Mouse (Mus musculus) limb, embryonic 13.5 days (tissue): ENCODE results near the gene Mapk1. TPM values are rescaled to one million over a fixed set of nuclear protein-coding genes. Genes with fewer than 3 reads are reported as not detected.

ENCODE experiments used
- ATAC-seq: fragments of 200-750 bp; cut with Nextera tagmentation; 2 replicates; pipeline ENCODE4 v1.8.0; 2017; ENCODE audit warnings: low read depth, moderate number of reproducible peaks, moderate TSS enrichment; ENCODE audit not compliant: low FRiP score
- H3K27ac ChIP-seq: fragments of 300-500 bp; sonication (generic); 2 replicates; pipeline ENCODE4 v1.5.1; 2015; ENCODE audit warnings: inconsistent platforms, mild to moderate bottlenecking, moderate library complexity
- H3K27me3 ChIP-seq: fragments of 300-500 bp; sonication (generic); 2 replicates; pipeline ENCODE4 v1.6.1; 2015; ENCODE audit warnings: mild to moderate bottlenecking, inconsistent platforms
- H3K36me3 ChIP-seq: fragments of 300-500 bp; sonication (generic); 2 replicates; pipeline ENCODE4 v1.6.1; 2015; ENCODE audit warnings: inconsistent platforms, mild to moderate bottlenecking, moderate library complexity
- H3K4me1 ChIP-seq: fragments of 300-500 bp; sonication (generic); 2 replicates; pipeline ENCODE4 v1.6.1; 2015; ENCODE audit warnings: inconsistent platforms
- H3K4me2 ChIP-seq: fragments of 300-500 bp; sonication (generic); replicated peaks from 2 replicates; pipeline ENCODE4 v1.6.1; 2015; ENCODE audit warnings: inconsistent platforms, mild to moderate bottlenecking, moderate library complexity
- H3K4me3 ChIP-seq: fragments of 300-500 bp; sonication (generic); 2 replicates; pipeline ENCODE4 v1.5.1; 2015; ENCODE audit warnings: moderate library complexity, mild to moderate bottlenecking, inconsistent platforms
- H3K9ac ChIP-seq: fragments of 300-500 bp; sonication (generic); 2 replicates; pipeline ENCODE4 v1.6.1; 2015; ENCODE audit warnings: mild to moderate bottlenecking, inconsistent platforms
- H3K9me3 ChIP-seq: fragments of 300-500 bp; sonication (generic); 2 replicates; pipeline ENCODE4 v1.6.1; 2016; ENCODE audit warnings: inconsistent platforms
- WGBS: fragments of 180-500 bp; shearing (Covaris S2); methylation state at CpG from one replicate; pipeline ENCODE4 v1.1.7; 2015; 5-methylcytosine and 5-hydroxymethylcytosine counted together
- polyA plus RNA-seq: library from polyadenylated mRNA; unstranded; fragments of >200 nt; fragmentation: Nextera tagmentation; extraction: Ambion mirVana; gene quantifications from 2 replicates; pipeline ENCODE4 v1.2.1, GENCODE M21; 2015

The Mapk1 gene
- polyA plus RNA-seq, 1 experiment from 2014 or later = 155 TPM

DNA sequence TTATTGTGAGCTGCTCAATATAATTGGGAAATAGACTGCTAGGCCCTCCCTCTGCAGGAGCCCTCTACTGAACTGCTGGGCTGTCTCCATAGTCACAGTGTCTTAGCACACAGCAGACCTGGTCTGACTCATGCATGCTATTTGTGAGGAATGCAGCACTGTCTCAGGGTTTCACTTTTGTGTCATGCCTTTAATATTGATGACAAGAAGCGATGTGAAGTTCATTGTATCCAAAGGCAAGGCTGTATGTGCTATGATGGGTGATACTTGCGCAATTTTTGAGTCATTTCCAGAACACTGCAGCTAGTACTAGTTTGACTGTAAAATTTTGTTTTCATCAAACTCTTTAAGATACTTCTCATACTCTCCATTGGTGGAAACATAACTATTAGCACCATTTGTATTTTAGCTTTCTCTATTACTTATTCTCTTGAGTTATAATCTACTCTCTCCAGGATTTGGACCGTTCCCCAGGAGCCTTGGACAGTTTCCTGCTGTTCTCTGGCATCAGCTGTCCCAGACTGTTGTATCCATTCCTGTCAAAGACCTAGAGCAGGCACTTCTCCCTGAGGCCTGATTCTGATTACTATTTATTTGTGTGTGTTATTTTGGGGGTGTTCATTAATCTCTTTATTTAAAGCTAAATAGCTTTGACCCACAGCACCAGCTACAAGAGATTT lies 41.4 kb downstream of the Mapk1 start:
- H3K4me1 ChIP-seq = no peaks in the 10 kb centered on the region
- no peak overlapping the region for H3K4me3 ChIP-seq
- H3K27me3 ChIP-seq = no peaks in the 10 kb centered on the region
- peaks cover 77% of the 10 kb centered on the region for H3K36me3 ChIP-seq
- H3K4me2 ChIP-seq = no peak overlapping the region
- no peak overlapping the region for H3K27ac ChIP-seq
- ATAC-seq = no peak
- WGBS = 96% methylated on average over 3 of the region's 3 CpGs
- no peak overlapping the region for H3K9ac ChIP-seq
- H3K9me3 ChIP-seq = no peaks in the 10 kb centered on the region

DNA sequence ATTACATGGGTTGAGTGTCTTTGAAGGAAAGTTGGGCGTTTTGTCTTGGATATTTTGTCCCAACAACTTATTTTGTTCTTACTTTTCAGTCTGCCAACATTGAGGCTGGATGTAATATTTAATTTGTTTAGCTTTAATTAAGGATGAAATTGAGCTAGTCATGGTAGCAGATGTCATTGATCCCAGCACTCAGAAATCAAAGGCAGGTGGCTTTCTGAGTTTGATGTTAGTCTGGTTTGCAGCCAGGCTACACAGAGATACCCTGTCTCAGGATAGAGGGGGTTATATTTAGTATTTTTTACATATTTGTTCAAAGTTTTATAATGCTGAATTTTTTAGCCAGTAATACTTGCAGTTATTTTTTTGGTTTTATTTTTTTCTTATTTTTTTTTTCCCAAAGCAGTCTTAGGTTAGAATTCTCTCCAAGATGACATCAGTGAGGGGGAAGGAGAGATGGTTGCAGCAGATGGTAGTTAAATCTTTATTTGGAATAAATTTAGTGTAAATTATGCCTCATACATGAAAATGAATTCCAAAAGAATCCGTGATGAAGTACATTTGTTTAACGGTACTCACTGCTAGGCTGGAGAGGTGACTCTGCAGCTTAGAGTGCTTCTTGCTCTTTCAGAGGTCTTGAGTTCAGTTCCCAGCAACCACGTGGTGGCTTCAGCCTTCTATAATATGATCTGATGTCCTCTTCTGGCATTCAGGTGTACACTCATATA lies 47.0 kb downstream of the Mapk1 start:
- Histone ChIP-seq H3K36me3 (peaks cover 63% of the 10 kb centered on the region), H3K4me1 (no peaks in the 10 kb centered on the region), H3K9ac (no peak overlapping the region), H3K4me3 (no peak overlapping the region), H3K27me3 (no peaks in the 10 kb centered on the region), H3K27ac (no peak overlapping the region), H3K4me2 (no peak overlapping the region), H3K9me3 (no peaks in the 10 kb centered on the region)
- WGBS = 91% methylated on average over 4 of the region's 4 CpGs
- ATAC-seq = no peak

DNA sequence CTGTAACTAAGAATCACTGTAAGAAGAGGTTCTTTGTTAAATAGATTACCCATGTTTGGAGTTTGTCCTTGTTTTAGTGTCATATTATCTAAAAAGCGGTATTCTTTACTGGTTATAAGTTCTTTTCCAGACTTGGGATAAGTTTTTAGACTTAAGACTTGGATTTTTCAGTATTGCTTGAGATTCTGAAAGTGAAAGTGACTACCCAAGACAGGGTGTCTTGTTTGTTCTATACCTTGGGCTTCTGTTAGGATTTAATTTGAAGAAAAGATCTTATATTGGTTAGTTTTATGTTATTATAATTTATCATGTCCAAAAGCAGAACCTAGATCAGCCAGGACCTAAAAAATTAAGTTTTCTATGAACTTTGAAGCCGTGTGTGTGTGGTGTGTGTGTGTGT lies 50.6 kb downstream of the Mapk1 start:
- ATAC-seq = no peak
- no peak overlapping the region for H3K27ac ChIP-seq
- H3K4me2 ChIP-seq = no peak overlapping the region
- peaks cover 63% of the 10 kb centered on the region for H3K36me3 ChIP-seq
- no peaks in the 10 kb centered on the region for H3K9me3 ChIP-seq
- no peak overlapping the region for H3K9ac ChIP-seq
- no peaks in the 10 kb centered on the region for H3K4me1 ChIP-seq
- no peak overlapping the region for H3K4me3 ChIP-seq
- WGBS = 95% methylated on average over 2 of the region's 2 CpGs
- H3K27me3 ChIP-seq = no peaks in the 10 kb centered on the region

DNA sequence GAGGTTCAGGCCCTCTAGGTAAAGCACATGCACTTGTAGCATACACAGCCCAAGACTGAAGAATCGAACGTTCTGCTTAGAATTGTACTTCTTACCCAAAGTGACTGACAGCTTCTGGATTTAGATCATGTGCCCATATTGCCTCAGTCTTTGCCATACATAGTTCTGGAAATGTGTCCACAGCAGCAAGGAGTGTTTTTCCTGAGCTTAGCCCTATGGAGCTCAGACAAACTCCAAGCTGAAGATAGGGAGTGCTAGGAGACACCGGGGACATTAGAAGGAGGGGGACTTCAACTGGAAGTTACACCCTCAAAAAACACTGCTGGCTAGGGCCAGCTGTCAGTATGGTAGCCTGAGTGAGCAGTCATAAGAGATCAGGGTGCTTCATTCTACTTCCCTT lies 57.5 kb downstream of the Mapk1 start:
- ATAC-seq = no peak
- H3K9ac ChIP-seq = no peak overlapping the region
- no peak overlapping the region for H3K4me3 ChIP-seq
- WGBS = 96% methylated on average over 3 of the region's 3 CpGs
- no peaks in the 10 kb centered on the region for H3K9me3 ChIP-seq
- H3K27me3 ChIP-seq = no peaks in the 10 kb centered on the region
- peaks cover 90% of the 10 kb centered on the region for H3K36me3 ChIP-seq
- H3K4me1 ChIP-seq = no peaks in the 10 kb centered on the region
- no peak overlapping the region for H3K4me2 ChIP-seq
- H3K27ac ChIP-seq = no peak overlapping the region

DNA sequence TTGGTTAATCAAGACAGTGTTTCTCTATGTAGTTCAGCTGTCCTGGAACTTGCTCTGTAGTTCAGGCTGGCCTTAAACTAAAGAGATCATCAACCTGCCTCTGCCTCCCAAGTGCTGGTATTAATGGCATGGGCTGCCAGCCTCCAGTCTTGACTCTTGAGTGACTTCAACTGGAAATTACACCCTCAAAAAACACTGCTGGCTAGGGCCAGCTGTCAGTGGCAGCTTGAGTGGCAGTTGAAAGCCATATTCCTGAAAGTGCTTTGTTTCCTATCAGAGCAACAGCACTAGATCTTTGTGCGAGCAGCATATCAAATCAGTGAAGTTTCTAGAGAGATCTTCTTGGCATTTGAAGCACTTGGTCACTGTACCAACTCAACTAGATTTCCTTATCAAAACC lies 58.2 kb downstream of the Mapk1 start:
- peaks cover 88% of the 10 kb centered on the region for H3K36me3 ChIP-seq
- no peak overlapping the region for H3K4me2 ChIP-seq
- H3K27me3 ChIP-seq = no peaks in the 10 kb centered on the region
- no peak overlapping the region for H3K9ac ChIP-seq
- H3K4me3 ChIP-seq = no peak overlapping the region
- H3K9me3 ChIP-seq = no peaks in the 10 kb centered on the region
- H3K27ac ChIP-seq = no peak overlapping the region
- 93% methylated on average over 1 of the region's 1 CpGs for WGBS
- ATAC-seq = no peak
- H3K4me1 ChIP-seq = no peaks in the 10 kb centered on the region

DNA sequence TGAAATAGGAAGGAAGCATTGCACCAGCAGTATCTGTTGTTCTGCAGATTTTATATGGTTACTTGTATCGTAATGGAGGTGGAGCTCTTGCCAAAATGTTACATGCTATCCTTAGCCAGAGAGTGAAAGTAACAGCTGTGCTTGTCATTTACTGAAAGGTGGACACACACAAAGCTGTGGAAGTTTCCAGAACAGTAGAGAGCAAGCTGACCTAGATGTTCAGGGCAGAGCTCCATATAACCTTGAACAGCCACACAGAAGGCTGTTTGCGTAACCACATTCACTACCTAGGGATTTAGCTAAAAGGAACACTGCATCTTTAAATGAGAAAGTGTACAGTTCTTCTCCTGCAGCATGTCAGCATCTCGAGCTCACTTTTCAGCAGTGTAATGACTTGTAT lies 61.1 kb downstream of the Mapk1 start:
- 72% methylated on average over 3 of the region's 3 CpGs for WGBS
- no peak overlapping the region for H3K4me2 ChIP-seq

DNA sequence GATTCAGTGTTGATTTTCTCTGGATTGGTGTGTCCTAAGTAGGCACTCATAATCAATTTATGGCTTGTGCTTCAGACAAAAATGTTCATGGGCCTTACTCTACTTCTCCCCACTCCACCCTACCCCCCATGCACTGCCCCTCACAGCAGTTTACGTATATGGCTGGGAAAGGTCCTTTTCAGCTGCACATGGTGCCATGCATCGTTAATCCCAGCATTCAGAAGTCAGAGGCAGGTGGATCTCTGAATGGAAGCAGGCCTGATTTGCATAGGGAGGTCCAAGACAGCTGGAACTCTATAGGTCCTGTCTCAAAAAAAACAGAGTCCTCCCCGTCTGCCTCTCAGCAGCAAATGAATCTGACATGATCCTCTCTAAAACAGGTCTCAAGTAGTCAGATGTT lies 62.1 kb downstream of the Mapk1 start:
- Histone ChIP-seq H3K9ac (no peak overlapping the region), H3K36me3 (peaks cover 83% of the 10 kb centered on the region), H3K27ac (no peak overlapping the region), H3K4me3 (no peak overlapping the region), H3K27me3 (no peaks in the 10 kb centered on the region), H3K9me3 (no peaks in the 10 kb centered on the region), H3K4me1 (no peaks in the 10 kb centered on the region), H3K4me2 (no peak overlapping the region)
- no peak for ATAC-seq
- 77% methylated on average over 3 of the region's 3 CpGs for WGBS

More for the DNA sequence above, 61.1 kb downstream of the Mapk1 start:
- no peak for ATAC-seq
- Histone ChIP-seq H3K9me3 (no peaks in the 10 kb centered on the region), H3K27ac (no peak overlapping the region), H3K9ac (no peak overlapping the region), H3K27me3 (no peaks in the 10 kb centered on the region), H3K4me3 (no peak overlapping the region), H3K36me3 (peaks cover 85% of the 10 kb centered on the region), H3K4me1 (no peaks in the 10 kb centered on the region)

DNA sequence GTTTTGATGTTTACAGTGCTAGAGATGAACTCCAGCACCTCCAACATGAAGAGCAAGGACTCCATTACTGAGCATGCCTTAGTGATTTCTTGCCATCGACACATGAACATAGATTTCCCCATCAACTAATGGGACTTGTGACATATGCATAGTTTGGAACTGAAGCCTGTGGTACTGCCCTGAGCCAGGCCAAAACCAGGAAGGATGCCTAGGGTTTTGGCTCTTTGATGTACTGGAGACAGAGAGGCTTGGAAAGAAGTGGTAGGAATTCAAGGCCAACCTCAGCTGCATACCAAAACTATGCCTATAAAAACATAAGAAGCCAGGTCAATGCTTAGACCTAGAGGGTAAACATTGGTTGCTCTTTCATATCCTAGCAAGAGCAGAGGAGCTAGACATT lies 66.7 kb downstream of the Mapk1 start:
- WGBS = 92% methylated on average over 1 of the region's 1 CpGs
- Histone ChIP-seq H3K9ac (no peak overlapping the region), H3K4me2 (no peak overlapping the region), H3K4me3 (no peak overlapping the region), H3K36me3 (peaks cover 37% of the 10 kb centered on the region), H3K27ac (no peak overlapping the region), H3K4me1 (no peaks in the 10 kb centered on the region), H3K27me3 (no peaks in the 10 kb centered on the region), H3K9me3 (no peaks in the 10 kb centered on the region)
- no peak for ATAC-seq

DNA sequence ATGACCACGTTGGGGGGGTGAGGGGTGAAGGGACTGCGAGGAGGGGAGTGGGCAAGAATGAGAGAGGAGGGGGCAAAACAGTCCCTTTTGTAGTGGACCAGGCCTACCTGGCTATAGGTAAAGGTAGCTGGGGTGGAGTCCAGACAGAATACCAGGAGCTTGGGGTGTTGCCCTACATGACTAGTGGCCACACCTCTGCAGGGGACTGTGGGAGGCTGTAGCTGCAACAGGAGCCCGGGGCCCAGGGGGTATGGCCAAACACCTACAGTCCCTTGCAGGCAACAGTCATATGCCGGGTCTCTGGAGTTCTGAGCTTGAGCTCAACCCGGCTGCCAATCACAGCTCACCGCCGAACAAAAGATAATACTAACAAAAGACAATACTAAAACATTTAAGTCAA lies 68.9 kb downstream of the Mapk1 start:
- 77% methylated on average over 7 of the region's 7 CpGs for WGBS
- Histone ChIP-seq H3K36me3 (peaks cover 26% of the 10 kb centered on the region), H3K4me3 (no peak overlapping the region), H3K27ac (no peak overlapping the region), H3K9me3 (no peaks in the 10 kb centered on the region), H3K27me3 (no peaks in the 10 kb centered on the region), H3K4me1 (no peaks in the 10 kb centered on the region), H3K4me2 (no peak overlapping the region), H3K9ac (no peak overlapping the region)
- no peak for ATAC-seq

DNA sequence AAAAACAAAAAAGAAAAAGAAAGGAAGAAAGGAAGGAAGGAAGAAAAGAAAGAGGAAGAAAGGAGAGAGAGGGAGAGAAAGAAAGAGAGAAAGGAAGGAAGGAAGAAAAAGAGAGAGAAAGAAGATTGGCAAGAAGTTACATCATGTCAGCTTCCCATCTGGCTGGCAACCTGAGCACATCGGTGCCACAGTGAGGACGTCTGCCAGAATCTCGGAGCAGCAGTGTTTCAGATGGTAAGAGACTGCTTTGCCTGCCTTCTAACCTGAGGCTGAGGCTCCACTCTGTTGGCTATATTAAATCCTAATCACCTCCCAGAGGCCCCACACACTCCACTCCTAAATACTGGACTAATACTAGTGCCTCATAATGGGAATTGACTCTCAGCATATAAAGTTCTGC lies 70.7 kb downstream of the Mapk1 start:
- Histone ChIP-seq H3K9ac (no peak overlapping the region), H3K27ac (no peak overlapping the region), H3K4me1 (no peaks in the 10 kb centered on the region), H3K9me3 (no peaks in the 10 kb centered on the region), H3K4me3 (no peak overlapping the region), H3K36me3 (peaks cover 9% of the 10 kb centered on the region), H3K27me3 (no peaks in the 10 kb centered on the region), H3K4me2 (no peak overlapping the region)
- no peak for ATAC-seq
- WGBS = 60% methylated on average over 3 of the region's 3 CpGs

DNA sequence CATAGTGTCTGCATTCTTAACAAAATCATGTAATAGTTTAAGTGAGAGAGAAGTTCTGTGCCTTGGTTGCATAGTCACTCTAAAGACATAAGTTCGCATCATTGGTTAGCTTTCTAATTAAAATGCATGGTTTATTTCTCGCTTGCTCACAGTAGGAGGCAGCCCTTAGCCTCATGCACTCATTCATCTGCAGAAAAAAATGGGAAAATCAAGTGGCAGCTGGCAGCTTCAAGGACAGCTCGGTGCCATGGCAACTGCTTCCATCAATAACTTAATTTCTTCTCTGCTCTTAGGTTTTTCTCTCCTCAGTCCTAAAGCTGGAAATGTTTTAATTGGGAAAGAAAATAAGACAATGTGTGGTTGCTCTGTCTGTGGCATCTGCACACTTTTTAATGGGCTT lies 72.4 kb downstream of the Mapk1 start:
- H3K36me3 ChIP-seq = no peaks in the 10 kb centered on the region
- H3K9ac ChIP-seq = no peak overlapping the region
- H3K27me3 ChIP-seq = no peaks in the 10 kb centered on the region
- ATAC-seq = no peak
- H3K4me3 ChIP-seq = no peak overlapping the region
- H3K27ac ChIP-seq = no peak overlapping the region
- H3K9me3 ChIP-seq = no peaks in the 10 kb centered on the region
- WGBS = 75% methylated on average over 3 of the region's 3 CpGs
- H3K4me1 ChIP-seq = no peaks in the 10 kb centered on the region
- no peak overlapping the region for H3K4me2 ChIP-seq

DNA sequence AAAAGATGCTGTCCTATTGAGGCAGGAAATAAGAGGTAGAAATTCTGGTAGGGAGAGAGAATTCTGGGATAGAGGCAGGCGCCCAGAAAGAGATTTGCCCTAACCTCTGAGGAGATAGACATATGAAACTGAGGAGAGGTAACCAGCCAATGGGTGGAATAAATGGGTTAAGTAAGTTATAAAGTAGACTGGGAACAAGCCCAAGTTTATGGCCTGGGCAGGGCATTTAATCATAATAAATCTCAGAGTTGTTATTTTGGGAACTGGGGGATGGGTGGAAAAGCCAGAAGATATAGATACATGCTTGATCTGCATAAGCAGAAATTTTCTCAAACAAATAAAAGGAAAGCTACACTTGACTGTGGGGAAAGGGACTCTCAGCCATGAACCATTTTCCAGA lies 79.2 kb downstream of the Mapk1 start:
- no peaks in the 10 kb centered on the region for H3K27me3 ChIP-seq
- H3K27ac ChIP-seq = no peak overlapping the region
- 52% methylated on average over 1 of the region's 1 CpGs for WGBS
- ATAC-seq = no peak
- H3K4me3 ChIP-seq = no peak overlapping the region
- no peaks in the 10 kb centered on the region for H3K36me3 ChIP-seq
- no peaks in the 10 kb centered on the region for H3K9me3 ChIP-seq
- no peak overlapping the region for H3K9ac ChIP-seq
- no peaks in the 10 kb centered on the region for H3K4me1 ChIP-seq
- no peak overlapping the region for H3K4me2 ChIP-seq

DNA sequence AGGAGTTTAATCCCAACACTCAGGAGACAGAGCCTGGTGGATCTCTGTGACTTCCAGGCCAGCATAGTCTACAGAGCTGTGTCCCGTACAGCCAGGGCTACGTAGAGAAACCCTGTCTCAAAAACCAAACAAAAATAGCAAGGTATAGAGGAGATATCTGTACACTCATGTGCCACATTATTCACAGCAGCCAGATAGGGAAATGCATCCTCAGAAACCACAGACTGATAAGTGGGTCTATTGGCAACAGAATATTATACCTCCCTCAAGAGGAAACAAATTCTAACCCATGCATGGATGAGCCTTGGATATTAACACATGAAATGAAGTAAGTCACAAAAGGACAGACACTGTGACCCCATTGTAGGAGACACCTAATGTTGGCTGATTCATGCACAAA lies 84.4 kb downstream of the Mapk1 start:
- Histone ChIP-seq H3K4me3 (no peak overlapping the region), H3K27ac (no peak overlapping the region), H3K4me1 (peaks cover 16% of the 10 kb centered on the region), H3K9me3 (no peaks in the 10 kb centered on the region), H3K27me3 (no peaks in the 10 kb centered on the region), H3K36me3 (peaks cover 3% of the 10 kb centered on the region; the same call in 1 of the 2 replicates), H3K4me2 (no peak overlapping the region), H3K9ac (no peak overlapping the region)
- ATAC-seq = no peak
- 90% methylated on average over 2 of the region's 2 CpGs for WGBS
